Comparison of ENCODE assay signal across 18 mouse cellular contexts in genomic region chr9:107299783-107300182, GRCm38 (mm10). TPM values are rescaled to one million over a fixed set of nuclear protein-coding genes. Genes with fewer than 3 reads are reported as not detected.
A peak's percentile ranks its signal among the peaks of the same experiment; 100 is the strongest.
DNase-seq lines count a peak whose midpoint lies in the region; ATAC-seq and TF ChIP-seq lines count a peak whose summit lies in the region.
"Had no signal": no experiment of that assay in that cellular context is flagged by ENCODE, and none has a peak within 500 bp of the region (broad histone marks: within the 10 kb centered on the region; RNA-seq: fewer than 3 reads in every experiment).

No protein-coding gene starts in this region.

- H3K4me1 ChIP-seq in hindbrain, embryonic 13.5 days (replicated peaks): peaks cover 30% of the 10 kb centered on the region
- peaks cover 29% of the 10 kb centered on the region for H3K4me1 ChIP-seq in hindbrain, embryonic 10.5 days (replicated peaks)
- H3K4me1 ChIP-seq in megakaryocyte, embryonic 14.5 days: peaks cover 83% of the 10 kb centered on the region
- H3K4me1 ChIP-seq in stomach, embryonic 16.5 days (ENCODE audit: control insufficient read depth, insufficient read depth, low read length): peaks cover 27% of the 10 kb centered on the region
- H3K4me1 ChIP-seq in thymus, adult 2 months (replicated peaks; ENCODE audit: control insufficient read depth, insufficient read depth, low read length): peaks cover 14% of the 10 kb centered on the region

- intact Hi-C loops in gastrocnemius, adult 2 months (cut with DNase I): loop anchor here (10.0 kb wide), 1 partner anchor 615 kb away; the partner anchor contains the start of gene Tex264

- 94% methylated on average over 7 of the region's 7 CpGs for WGBS in hindbrain, embryonic 13.5 days
- WGBS in hindbrain, embryonic 10.5 days: 90% methylated on average over 7 of the region's 7 CpGs
- 83% methylated on average over 7 of the region's 7 CpGs for WGBS in stomach, embryonic 16.5 days
- WGBS in thymus, adult 2 months: 95% methylated on average over 7 of the region's 7 CpGs

- peaks cover 24% of the 10 kb centered on the region for H3K36me3 ChIP-seq in hindbrain, embryonic 13.5 days
- H3K36me3 ChIP-seq in hindbrain, embryonic 10.5 days: peaks cover 20% of the 10 kb centered on the region
- peaks cover 64% of the 10 kb centered on the region for H3K36me3 ChIP-seq in megakaryocyte, embryonic 14.5 days (replicated peaks; ENCODE audit: low read length)
- peaks cover 10% of the 10 kb centered on the region; the same call in 1 of the 2 replicates for H3K36me3 ChIP-seq in stomach, embryonic 16.5 days (ENCODE audit: control insufficient read depth, insufficient read depth, low read length)
- no peaks in the 10 kb centered on the region for H3K36me3 ChIP-seq in thymus, adult 2 months (ENCODE audit: control insufficient read depth, insufficient read depth, low read length)

- peak; percentile 35 for DNase-seq in gastrocnemius, adult 2 months
- DNase-seq in gastrocnemius, postnatal 10 days: no peak
- DNase-seq in hindbrain, embryonic 10.5 days (ENCODE audit: low spot score): no peak
- no peak for DNase-seq in thymus, adult 2 months
- DNase-seq: adrenal gland, postnatal 25 days; cerebellum, adult 2 months; right cerebral cortex, postnatal 25 days had no signal

- peak overlapping the region; percentile 77 for H3K4me3 ChIP-seq in gastrocnemius, adult 2 months
- no peak overlapping the region for H3K4me3 ChIP-seq in hindbrain, embryonic 13.5 days
- no peak overlapping the region for H3K4me3 ChIP-seq in hindbrain, embryonic 10.5 days
- H3K4me3 ChIP-seq in megakaryocyte, embryonic 14.5 days (replicated peaks): peak overlapping the region; percentile 97
- H3K4me3 ChIP-seq in stomach, embryonic 16.5 days (replicated peaks; ENCODE audit: low read length): no peak overlapping the region
- H3K4me3 ChIP-seq in thymus, adult 2 months (ENCODE audit: control insufficient read depth, insufficient read depth, low read length): no peak overlapping the region
- H3K4me3 ChIP-seq: embryonic facial prominence, embryonic 13.5 days; limb, embryonic 15.5 days; midbrain, embryonic 13.5 days had no signal

- H3K4me2 ChIP-seq in hindbrain, embryonic 13.5 days: no peak overlapping the region
- H3K4me2 ChIP-seq in stomach, embryonic 16.5 days (ENCODE audit: low read depth, low read length): peak overlapping the region; percentile 77
- H3K4me2 ChIP-seq: embryonic facial prominence, embryonic 13.5 days; limb, embryonic 15.5 days; midbrain, embryonic 13.5 days had no signal

- no peak for TF ChIP-seq CTCF in gastrocnemius, adult 2 months (IDR thresholded peaks at IDR 0.05)
- TF ChIP-seq CTCF in thymus, adult 2 months (IDR thresholded peaks at IDR 0.05; ENCODE audit: borderline replicate concordance, control insufficient read depth, extremely low read depth, insufficient read depth, low read length, poor library complexity): no peak

- no peak for ATAC-seq in hindbrain, embryonic 13.5 days (ENCODE audit: low FRiP score)
- ATAC-seq in megakaryocyte, adult 5-6 weeks (ENCODE audit: poor library complexity, severe bottlenecking): no peak
- ATAC-seq in stomach, embryonic 16.5 days (ENCODE audit: insufficient read depth, low FRiP score): no peak
- ATAC-seq: activated CD4-positive, CD25-positive, alpha-beta regulatory T cell, adult 4 months; hindbrain, postnatal 0 days; midbrain, embryonic 13.5 days; Patski had no signal

- peak overlapping the region; percentile 80; the same call in 1 of the 2 replicates for H3K27ac ChIP-seq in gastrocnemius, adult 2 months
- no peak overlapping the region for H3K27ac ChIP-seq in hindbrain, embryonic 13.5 days
- H3K27ac ChIP-seq in hindbrain, embryonic 10.5 days: no peak overlapping the region
- peak overlapping the region; percentile 75; the same call in 1 of the 2 replicates for H3K27ac ChIP-seq in stomach, embryonic 16.5 days (ENCODE audit: low read length)
- H3K27ac ChIP-seq in thymus, adult 2 months (ENCODE audit: control insufficient read depth, insufficient read depth, low read length): no peak overlapping the region
- H3K27ac ChIP-seq: embryonic facial prominence, embryonic 13.5 days; hindbrain, postnatal 0 days; limb, embryonic 15.5 days; macrophage; midbrain, embryonic 13.5 days had no signal

- H3K9me3 ChIP-seq in hindbrain, embryonic 13.5 days: no peaks in the 10 kb centered on the region
- H3K9me3 ChIP-seq in hindbrain, embryonic 10.5 days: no peaks in the 10 kb centered on the region
- H3K9me3 ChIP-seq in megakaryocyte, embryonic 14.5 days: no peaks in the 10 kb centered on the region
- no peaks in the 10 kb centered on the region for H3K9me3 ChIP-seq in stomach, embryonic 16.5 days (replicated peaks; ENCODE audit: control insufficient read depth, low read length)
- H3K9me3 ChIP-seq: embryonic facial prominence, embryonic 13.5 days; limb, embryonic 15.5 days; midbrain, embryonic 13.5 days had no signal

- 0 out of 2 replicates have a peak overlapping the region, but pooled peaks have one; percentile 15 for H3K9ac ChIP-seq in hindbrain, embryonic 13.5 days
- 0 out of 2 replicates have a peak overlapping the region, but pooled peaks have one; percentile 20 for H3K9ac ChIP-seq in stomach, embryonic 16.5 days (ENCODE audit: low read length)
- H3K9ac ChIP-seq: embryonic facial prominence, embryonic 13.5 days; limb, embryonic 15.5 days; midbrain, embryonic 13.5 days had no signal

- 0 out of 2 replicates have a peak, but pooled peaks cover 9% of the 10 kb centered on the region for H3K27me3 ChIP-seq in hindbrain, embryonic 13.5 days
- H3K27me3 ChIP-seq in hindbrain, embryonic 10.5 days (ENCODE audit: insufficient read depth, poor library complexity, severe bottlenecking): peaks cover 16% of the 10 kb centered on the region
- no peaks in the 10 kb centered on the region for H3K27me3 ChIP-seq in megakaryocyte, embryonic 14.5 days (replicated peaks)
- H3K27me3 ChIP-seq in stomach, embryonic 16.5 days (ENCODE audit: control insufficient read depth, insufficient read depth, low read length): no peaks in the 10 kb centered on the region
- H3K27me3 ChIP-seq in thymus, adult 2 months (ENCODE audit: control insufficient read depth, insufficient read depth, low read length): no peaks in the 10 kb centered on the region; the same call in 1 of the 2 replicates
- H3K27me3 ChIP-seq: limb, embryonic 15.5 days; Patski had no signal

- TF ChIP-seq POLR2A in thymus, adult 2 months (IDR thresholded peaks at IDR 0.05; ENCODE audit: control insufficient read depth, extremely low read depth, insufficient read depth, low read length, poor library complexity): no peak

RNA-seq across cellular contexts. Expression of gene Cish, which starts 4.0 kb away (rescaled TPM):
- 100 to 1,000 TPM in 1 of 2 experiments, 10 to 100 TPM in 1; 25.7 to 113 TPM for total RNA-seq in gastrocnemius, adult 2 months (2021)
- 10 to 100 TPM in 1 of 2 experiments, 1 to 10 TPM in 1; 6.7 to 16.8 TPM for total RNA-seq in gastrocnemius, postnatal 10 days (2021)
- polyA plus RNA-seq in hindbrain, embryonic 13.5 days (2015; fragmentation: Nextera tagmentation; extraction: Ambion mirVana): 8.4 and 9.6 TPM in 2 replicates
- 8.8 and 9.7 TPM in 2 replicates for polyA plus RNA-seq in hindbrain, embryonic 10.5 days (2016; fragmentation: Nextera tagmentation; extraction: Ambion mirVana)
- 47.7 and 114 TPM in 2 replicates for polyA plus RNA-seq in megakaryocyte, embryonic 14.5 days (2012; ENCODE audit: insufficient read depth, low replicate concordance)
- 1.7 and 5.3 TPM in 2 replicates for total RNA-seq in megakaryocyte, adult 5-6 weeks (2015)
- total RNA-seq in megakaryocyte, adult 5-6 weeks (2017): 0.40 and 0.45 TPM in 2 replicates
- polyA plus RNA-seq in stomach, embryonic 16.5 days (2015; fragmentation: Nextera tagmentation; extraction: Ambion mirVana): 13.2 and 16.5 TPM in 2 replicates
- polyA plus RNA-seq in thymus, adult 2 months (2012; rRNA removed): 34.5 and 39.6 TPM in 2 replicates

RNA-seq across cellular contexts. Expression of gene Mapkapk3, which starts 10.1 kb away (rescaled TPM):
- total RNA-seq in gastrocnemius, adult 2 months (2021): 10 to 100 TPM; 32.6 to 48.1 TPM
- 10 to 100 TPM; 11.0 to 14.4 TPM for total RNA-seq in gastrocnemius, postnatal 10 days (2021)
- 2.8 and 3.7 TPM in 2 replicates for polyA plus RNA-seq in hindbrain, embryonic 13.5 days (2015; fragmentation: Nextera tagmentation; extraction: Ambion mirVana)
- 4.9 and 5.1 TPM in 2 replicates for polyA plus RNA-seq in hindbrain, embryonic 10.5 days (2016; fragmentation: Nextera tagmentation; extraction: Ambion mirVana)
- polyA plus RNA-seq in megakaryocyte, embryonic 14.5 days (2012; ENCODE audit: insufficient read depth, low replicate concordance): 35.6 and 49.9 TPM in 2 replicates
- total RNA-seq in megakaryocyte, adult 5-6 weeks (2015): 98.6 and 105 TPM in 2 replicates
- 156 and 174 TPM in 2 replicates for total RNA-seq in megakaryocyte, adult 5-6 weeks (2017)
- polyA plus RNA-seq in stomach, embryonic 16.5 days (2015; fragmentation: Nextera tagmentation; extraction: Ambion mirVana): 41.2 and 46.4 TPM in 2 replicates
- 30.5 and 43.6 TPM in 2 replicates for polyA plus RNA-seq in thymus, adult 2 months (2012; rRNA removed)

RNA-seq across cellular contexts. Expression of gene Hemk1, which starts 38.4 kb away (rescaled TPM):
- total RNA-seq in gastrocnemius, adult 2 months (2021): 10 to 100 TPM; 11.6 to 14.4 TPM
- total RNA-seq in gastrocnemius, postnatal 10 days (2021): 10 to 100 TPM; 12.8 to 14.4 TPM
- 17.0 and 17.4 TPM in 2 replicates for polyA plus RNA-seq in hindbrain, embryonic 13.5 days (2015; fragmentation: Nextera tagmentation; extraction: Ambion mirVana)
- 12.1 and 13.4 TPM in 2 replicates for polyA plus RNA-seq in hindbrain, embryonic 10.5 days (2016; fragmentation: Nextera tagmentation; extraction: Ambion mirVana)
- 8.1 TPM in 1 of 2 replicates, not detected in the other for polyA plus RNA-seq in megakaryocyte, embryonic 14.5 days (2012; ENCODE audit: insufficient read depth, low replicate concordance)
- total RNA-seq in megakaryocyte, adult 5-6 weeks (2015): 4.1 and 6.4 TPM in 2 replicates
- total RNA-seq in megakaryocyte, adult 5-6 weeks (2017): 5.0 and 8.0 TPM in 2 replicates
- polyA plus RNA-seq in stomach, embryonic 16.5 days (2015; fragmentation: Nextera tagmentation; extraction: Ambion mirVana): 11.3 and 11.8 TPM in 2 replicates
- polyA plus RNA-seq in thymus, adult 2 months (2012; rRNA removed): 23.6 and 25.5 TPM in 2 replicates

RNA-seq across cellular contexts. Expression of gene 6430571L13Rik, which starts 40.6 kb away (rescaled TPM):
- 10 to 100 TPM; 37.9 to 49.6 TPM for total RNA-seq in gastrocnemius, adult 2 months (2021)
- total RNA-seq in gastrocnemius, postnatal 10 days (2021): 10 to 100 TPM; 29.4 to 54.7 TPM
- polyA plus RNA-seq in hindbrain, embryonic 13.5 days (2015; fragmentation: Nextera tagmentation; extraction: Ambion mirVana): 7.8 and 8.3 TPM in 2 replicates
- 1.4 and 2.6 TPM in 2 replicates for polyA plus RNA-seq in hindbrain, embryonic 10.5 days (2016; fragmentation: Nextera tagmentation; extraction: Ambion mirVana)
- polyA plus RNA-seq in megakaryocyte, embryonic 14.5 days (2012; ENCODE audit: insufficient read depth, low replicate concordance): not detected in 2 replicates
- not detected in 2 replicates for total RNA-seq in megakaryocyte, adult 5-6 weeks (2015)
- not detected in 2 replicates for total RNA-seq in megakaryocyte, adult 5-6 weeks (2017)
- polyA plus RNA-seq in stomach, embryonic 16.5 days (2015; fragmentation: Nextera tagmentation; extraction: Ambion mirVana): 0.47 and 0.90 TPM in 2 replicates
- 0.91 and 1.2 TPM in 2 replicates for polyA plus RNA-seq in thymus, adult 2 months (2012; rRNA removed)
- polyA plus RNA-seq: macrophage had no signal

Comparison
In these comparisons a context has a peak if more than half of its experiments do, and no peak if none do; other contexts are left out.
1. H3K27ac ChIP-seq: peak in gastrocnemius, adult 2 months (single experiment) and stomach, embryonic 16.5 days (single experiment); none in hindbrain, embryonic 13.5 days (single experiment), hindbrain, embryonic 10.5 days (single experiment) and thymus, adult 2 months (single experiment).
2. H3K4me3 ChIP-seq: peak in gastrocnemius, adult 2 months (single experiment) and megakaryocyte, embryonic 14.5 days (single experiment); none in hindbrain, embryonic 13.5 days (single experiment), hindbrain, embryonic 10.5 days (single experiment), stomach, embryonic 16.5 days (single experiment) and thymus, adult 2 months (single experiment).